Mouse (Mus musculus) embryonic stem cell, embryonic (primary cell): ENCODE data around the gene Cacna1s.

Source experiments
- CTCF ChIA-PET, 4 experiments: fragments of 300-600 bp in 2 of 4; fragments of 350-600 bp in 2 of 4; sonication (Branson Sonifier 250); formaldehyde crosslinking; loops; one replicate each; lab custom pipeline; 2022; ENCODE audit warnings: inconsistent platforms in 2 of 4; lab: Charles Lee
- POLR2A ChIA-PET, 4 experiments: fragments of 300-600 bp in 2 of 4; fragments of 350-600 bp in 2 of 4; sonication (Branson Sonifier 250); formaldehyde crosslinking; loops; one replicate each; lab custom pipeline; 2022; ENCODE audit warnings: antibody characterized with exemption in 4 of 4, inconsistent platforms in 1 of 4; lab: Charles Lee

Gene Cacna1s

GRCm38 (mm10) chr1:136085988-136086685 is 33.6 kb downstream of the Cacna1s start:
- CTCF ChIA-PET, result no interaction called here
- POLR2A ChIA-PET, result no interaction called here

GRCm38 (mm10) chr1:136089368-136090165 is 37.0 kb downstream of the Cacna1s start:
- CTCF ChIA-PET, result no interaction called here
- POLR2A ChIA-PET, result no interaction called here

- CTCF ChIA-PET, result interaction anchor here in 1 of 4 experiments (0.6 kb wide), 1 partner anchor 38 kb away, joined by 4 read pairs; no protein-coding TSS in a partner anchor
- POLR2A ChIA-PET, result interaction anchor here in 2 of 4 experiments (0.7 to 1.3 kb wide), 2 partner anchors 8 to 11 kb away, joined by 3 read pairs; no protein-coding TSS in a partner anchor
Observed at GRCm38 (mm10) chr1:136093726-136094125, 41.2 kb downstream of the Cacna1s start.

- ChIA-PET CTCF (interaction anchor here in 1 of 4 experiments (0.6 kb wide), 1 partner anchor 990 kb away, joined by 3 read pairs; no protein-coding TSS in a partner anchor), POLR2A (interaction anchor here in 1 of 4 experiments (0.6 kb wide), 1 partner anchor 57 kb away, joined by 3 read pairs; no protein-coding TSS in a partner anchor)
Observed at GRCm38 (mm10) chr1:136094807-136095206, 42.3 kb downstream of the Cacna1s start.

GRCm38 (mm10) chr1:136102094-136102493 is 49.5 kb downstream of the Cacna1s start:
- ChIA-PET CTCF (interaction anchor here in 2 of 4 experiments (1.2 to 1.3 kb wide), 2 partner anchors 14 to 73 kb away, joined by 3 read pairs; no protein-coding TSS in a partner anchor), POLR2A (interaction anchor here in 1 of 4 experiments (1.1 kb wide), 2 partner anchors 8 to 28 kb away, joined by 3 to 6 read pairs; no protein-coding TSS in a partner anchor)

DNA sequence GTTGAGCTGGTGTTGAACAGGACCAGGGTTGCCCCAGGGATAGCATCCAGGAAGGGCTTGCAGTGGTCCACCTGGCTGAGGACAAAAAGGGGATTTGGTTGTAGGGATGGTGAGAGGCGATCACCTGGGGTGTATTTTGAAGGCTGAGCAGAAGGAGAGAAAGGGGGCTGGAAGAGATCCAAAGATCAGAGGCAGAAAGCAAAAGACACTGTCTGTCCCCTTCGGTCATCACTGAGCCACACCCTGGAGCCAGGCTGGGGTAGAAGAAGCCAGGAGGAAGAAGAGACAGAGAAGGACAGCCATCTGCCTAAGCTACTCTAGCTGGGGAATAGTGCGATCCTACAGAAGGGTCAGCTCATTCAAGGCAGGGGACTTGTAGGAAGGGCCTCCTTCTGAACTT is 50.0 kb downstream of the Cacna1s start:
- CTCF ChIA-PET, result interaction anchor here in 2 of 4 experiments (1.2 to 1.3 kb wide), 2 partner anchors 13 to 72 kb away, joined by 3 read pairs; no protein-coding TSS in a partner anchor

DNA sequence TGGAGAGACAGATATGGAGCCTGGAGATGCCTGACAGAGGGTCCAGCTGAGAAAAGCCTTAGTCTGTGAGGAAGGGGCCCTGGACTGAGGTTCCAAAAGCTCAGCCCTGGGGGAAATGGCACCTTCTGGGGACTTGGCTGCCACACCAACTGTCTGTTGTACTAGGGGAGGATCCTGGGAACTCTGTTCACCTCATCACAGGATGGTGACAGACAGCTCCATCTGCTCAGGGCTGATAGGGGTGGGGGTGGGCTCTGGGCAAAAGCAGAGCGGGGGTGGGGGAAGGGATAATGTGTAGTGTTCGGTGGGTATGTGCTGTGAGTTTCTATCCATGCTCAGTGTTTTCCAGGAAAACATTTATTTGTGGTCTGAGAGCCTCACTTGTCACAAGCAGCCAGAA is 50.4 kb downstream of the Cacna1s start:
- CTCF ChIA-PET, result interaction anchor here in 2 of 4 experiments (0.6 to 1.3 kb wide), 3 partner anchors 13 to 67 kb away, joined by 3 to 4 read pairs (median 3); no protein-coding TSS in a partner anchor
- POLR2A ChIA-PET, result interaction anchor here in 1 of 4 experiments (1.1 kb wide), 1 partner anchor 27 kb away, joined by 6 read pairs; no protein-coding TSS in a partner anchor

More for the DNA sequence above, 50.0 kb downstream of the Cacna1s start:
- POLR2A ChIA-PET, result interaction anchor here in 1 of 4 experiments (1.1 kb wide), 2 partner anchors 9 to 27 kb away, joined by 3 to 6 read pairs; no protein-coding TSS in a partner anchor

GRCm38 (mm10) chr1:136103696-136104095 is 51.1 kb downstream of the Cacna1s start:
- POLR2A ChIA-PET, result interaction anchor here in 2 of 4 experiments (1.2 to 4.2 kb wide), 2 partner anchors 26 to 57 kb away, joined by 3 to 19 read pairs; partner anchors contain the start of gene Kif21b (in 1 of the 2)
- CTCF ChIA-PET, result interaction anchor here in 2 of 4 experiments (0.6 to 1.2 kb wide), 3 partner anchors 27 to 66 kb away, joined by 3 to 4 read pairs (median 3); no protein-coding TSS in a partner anchor

DNA sequence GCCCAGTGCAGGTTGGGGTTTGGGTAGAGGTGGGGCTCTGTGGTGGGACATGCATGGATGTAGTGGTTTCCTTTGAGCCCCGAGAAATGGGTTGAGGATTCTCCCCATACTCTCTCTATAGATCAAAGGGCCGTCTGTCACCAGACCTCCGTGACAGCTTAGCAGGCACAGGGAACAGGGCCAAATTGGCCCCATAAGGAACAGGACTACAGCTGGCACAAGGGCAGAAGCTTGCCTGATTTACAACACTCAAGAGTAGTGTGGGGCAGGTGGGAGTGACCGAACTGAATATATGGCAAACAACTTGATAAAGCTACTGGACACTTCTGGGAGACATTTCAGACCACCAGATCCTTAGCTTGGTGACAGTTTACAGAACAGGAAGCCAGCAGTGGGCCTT is 52.2 kb downstream of the Cacna1s start:
- ChIA-PET POLR2A (interaction anchor here in 3 of 4 experiments (0.6 to 4.2 kb wide), 5 partner anchors 11 to 57 kb away, joined by 3 to 19 read pairs (median 4); partner anchors contain the start of gene Kif21b (in 2 of the 3)), CTCF (interaction anchor here in 3 of 4 experiments (1.0 to 1.5 kb wide), 4 partner anchors 12 to 65 kb away, joined by 3 to 4 read pairs (median 3); no protein-coding TSS in a partner anchor)

- POLR2A ChIA-PET, result no interaction called here
- CTCF ChIA-PET, result interaction anchor here in 1 of 4 experiments (0.8 kb wide), 1 partner anchor 65 kb away, joined by 4 read pairs; no protein-coding TSS in a partner anchor
Observed at GRCm38 (mm10) chr1:136109464-136109863, 56.9 kb downstream of the Cacna1s start.

- ChIA-PET CTCF (interaction anchor here in 3 of 4 experiments (0.5 to 3.1 kb wide), 20 partner anchors 10 to 1075 kb away, joined by 3 to 31 read pairs (median 3); no protein-coding TSS in a partner anchor), POLR2A (interaction anchor here in 1 of 4 experiments (1.5 kb wide), 1 partner anchor 9 kb away, joined by 3 read pairs; no protein-coding TSS in a partner anchor)
Observed at GRCm38 (mm10) chr1:136116183-136116582, 63.6 kb downstream of the Cacna1s start.

DNA sequence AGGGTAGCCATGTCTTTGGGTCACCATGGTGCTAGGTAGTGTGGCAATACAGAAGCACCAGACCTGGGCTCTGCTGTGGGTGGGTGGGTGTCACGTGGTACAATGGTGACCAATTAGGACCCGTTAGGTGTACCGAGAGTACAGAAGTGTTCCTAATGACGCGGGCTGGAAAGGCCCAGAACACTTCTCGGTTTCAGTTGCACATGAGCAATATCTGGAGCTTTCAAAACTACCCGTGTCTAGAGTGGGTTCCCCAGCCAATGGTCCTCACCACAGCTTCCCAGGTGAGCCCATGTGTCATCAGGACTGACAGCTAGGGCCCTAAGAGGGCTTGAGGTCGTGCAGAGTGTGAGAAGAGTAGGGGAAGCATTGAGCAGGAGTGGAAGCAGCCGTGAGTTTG is 64.5 kb downstream of the Cacna1s start:
- ChIA-PET POLR2A (interaction anchor here in 2 of 4 experiments (0.6 to 3.5 kb wide), 4 partner anchors 10 to 115 kb away, joined by 3 to 18 read pairs (median 4); no protein-coding TSS in a partner anchor), CTCF (interaction anchor here in 3 of 4 experiments (0.6 to 3.1 kb wide), 10 partner anchors 11 to 713 kb away, joined by 3 to 31 read pairs (median 4); no protein-coding TSS in a partner anchor)

GRCm38 (mm10) chr1:136118875-136119274 is 66.3 kb downstream of the Cacna1s start:
- CTCF ChIA-PET, result interaction anchor here in 3 of 4 experiments (0.5 to 1.3 kb wide), 5 partner anchors 17 to 225 kb away, joined by 3 to 5 read pairs (median 3); no protein-coding TSS in a partner anchor
- POLR2A ChIA-PET, result interaction anchor here in 2 of 4 experiments (1.0 to 3.5 kb wide), 4 partner anchors 11 to 54 kb away, joined by 3 to 18 read pairs (median 6); partner anchors contain the start of gene Kif21b (in 1 of the 2)

GRCm38 (mm10) chr1:136119571-136120262 is 67.2 kb downstream of the Cacna1s start:
- ChIA-PET CTCF (interaction anchor here in 1 of 4 experiments (0.6 to 1.2 kb wide), 2 partner anchors 16 to 433 kb away, joined by 3 to 4 read pairs; no protein-coding TSS in a partner anchor), POLR2A (interaction anchor here in 3 of 4 experiments (0.8 to 3.5 kb wide), 5 partner anchors 10 to 68 kb away, joined by 3 to 18 read pairs (median 3); partner anchors contain the start of genes Kif21b (in 2 of the 3) and Cacna1s (in 1 of the 3))

- POLR2A ChIA-PET, result interaction anchor here in 3 of 4 experiments (0.8 to 3.5 kb wide), 8 partner anchors 10 to 68 kb away, joined by 3 to 18 read pairs (median 5); partner anchors contain the start of genes Kif21b (in 2 of the 3) and Cacna1s (in 1 of the 3)
- CTCF ChIA-PET, result interaction anchor here in 1 of 4 experiments (0.6 to 0.8 kb wide), 2 partner anchors 14 to 433 kb away, joined by 3 read pairs; no protein-coding TSS in a partner anchor
Observed at GRCm38 (mm10) chr1:136120263-136120603, 67.7 kb downstream of the Cacna1s start.

DNA sequence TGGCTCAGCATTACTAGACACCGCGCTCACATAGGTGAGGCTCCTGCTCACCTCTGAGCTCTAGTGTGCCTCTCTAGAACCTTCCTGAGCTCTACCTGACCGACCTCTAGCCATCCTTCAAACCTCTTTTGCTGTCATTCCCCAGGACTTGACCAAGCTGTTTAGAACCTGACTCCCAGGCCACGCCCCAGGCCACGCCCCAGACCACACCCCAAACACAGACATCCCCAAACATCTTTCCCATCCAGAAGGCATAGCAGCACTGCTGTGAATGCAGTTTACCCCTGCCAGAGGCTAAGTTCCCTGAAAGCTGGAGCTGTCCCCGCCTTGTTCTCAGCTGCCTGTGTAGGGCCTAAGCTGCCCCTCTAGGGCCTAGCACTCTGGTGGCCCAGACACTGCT is 68.2 kb downstream of the Cacna1s start:
- POLR2A ChIA-PET, result interaction anchor here in 3 of 4 experiments (0.6 to 2.4 kb wide), 11 partner anchors 9 to 415 kb away, joined by 3 to 9 read pairs (median 3); partner anchors contain the start of genes Kif21b (in 2 of the 3) and Cacna1s (in 1 of the 3)

More for the DNA sequence above, 68.2 kb downstream of the Cacna1s start:
- CTCF ChIA-PET, result interaction anchor here in 2 of 4 experiments (0.5 to 1.4 kb wide), 6 partner anchors 14 to 72 kb away, joined by 3 to 5 read pairs (median 4); no protein-coding TSS in a partner anchor
